Mouse (Mus musculus) midbrain, embryonic 15.5 days (tissue): ENCODE data around the gene Hfm1. TPM values are rescaled to one million over a fixed set of nuclear protein-coding genes. Genes with fewer than 3 reads are reported as not detected.
A peak's percentile ranks its signal among the peaks of the same experiment; 100 is the strongest.

Source experiments
- ATAC-seq: fragments of 200-750 bp; cut with Nextera tagmentation; replicated peaks from 2 replicates; pipeline ENCODE4 v1.8.0; 2017; ENCODE audit warnings: moderate TSS enrichment
- H3K27ac ChIP-seq: fragments of 300-500 bp; sonication (generic); 2 replicates; pipeline ENCODE4 v1.5.1; 2015; ENCODE audit warnings: mild to moderate bottlenecking, inconsistent platforms
- H3K27me3 ChIP-seq: fragments of 300-500 bp; sonication (generic); replicated peaks from 2 replicates; pipeline ENCODE4 v1.6.1; 2015; ENCODE audit warnings: inconsistent platforms
- H3K36me3 ChIP-seq: fragments of 300-500 bp; sonication (generic); replicated peaks from 2 replicates; pipeline ENCODE4 v1.6.1; 2015; ENCODE audit warnings: inconsistent platforms
- H3K4me1 ChIP-seq: fragments of 300-500 bp; sonication (generic); 2 replicates; pipeline ENCODE4 v1.6.1; 2015; ENCODE audit warnings: inconsistent platforms
- H3K4me2 ChIP-seq: fragments of 300-500 bp; sonication (generic); 2 replicates; pipeline ENCODE4 v1.6.1; 2015; ENCODE audit warnings: inconsistent platforms, mild to moderate bottlenecking, moderate library complexity
- H3K4me3 ChIP-seq: fragments of 300-500 bp; sonication (generic); 2 replicates; pipeline ENCODE4 v1.5.1; 2015; ENCODE audit warnings: mild to moderate bottlenecking, inconsistent platforms
- H3K9ac ChIP-seq: fragments of 300-500 bp; sonication (generic); 2 replicates; pipeline ENCODE4 v1.6.1; 2015; ENCODE audit warnings: mild to moderate bottlenecking, inconsistent platforms
- H3K9me3 ChIP-seq: fragments of 300-500 bp; sonication (generic); 2 replicates; pipeline ENCODE4 v1.6.1; 2016; ENCODE audit warnings: inconsistent platforms
- WGBS: fragments of 180-500 bp; shearing (Covaris S2); methylation state at CpG from one replicate; pipeline ENCODE4 v1.1.7; 2015; ENCODE audit warnings: mixed read lengths; 5-methylcytosine and 5-hydroxymethylcytosine counted together
- microRNA-seq: library from miRNA; unstranded; fragments of <30 nt; microRNA quantifications from one replicate; pipeline ENCODE4, GENCODE M21; 2016
- polyA plus RNA-seq: library from polyadenylated mRNA; unstranded; fragments of >200 nt; fragmentation: Nextera tagmentation; extraction: Ambion mirVana; gene quantifications from 2 replicates; pipeline ENCODE4 v1.2.1, GENCODE M21; 2015

Hfm1 gene
- polyA plus RNA-seq, 1 experiment from 2014 or later = 6.9 TPM

- peak; percentile 76 for ATAC-seq
- H3K36me3 ChIP-seq = no peaks in the 10 kb centered on the region
- WGBS = 11% methylated on average over 6 of the region's 6 CpGs
Measured at GRCm38 (mm10) chr5:106791241-106791572, 134.9 kb downstream of the Hfm1 start.

GRCm38 (mm10) chr5:106790496-106791240 is 135.5 kb downstream of the Hfm1 start:
- no peaks in the 10 kb centered on the region for H3K36me3 ChIP-seq
- H3K4me3 ChIP-seq = no peak overlapping the region
- H3K27ac ChIP-seq = no peak overlapping the region
- no peak overlapping the region for H3K9ac ChIP-seq
- no peak overlapping the region for H3K4me2 ChIP-seq
- ATAC-seq = peak; percentile 27
- no peaks in the 10 kb centered on the region for H3K9me3 ChIP-seq
- H3K27me3 ChIP-seq = 0 out of 2 replicates have a peak, but pooled peaks cover 3% of the 10 kb centered on the region
- no peaks in the 10 kb centered on the region for H3K4me1 ChIP-seq
- 47% methylated on average over 5 of the region's 5 CpGs for WGBS

More at GRCm38 (mm10) chr5:106791241-106791572, 134.9 kb downstream of the Hfm1 start:
- H3K9ac ChIP-seq = no peak overlapping the region
- no peaks in the 10 kb centered on the region for H3K9me3 ChIP-seq
- H3K27ac ChIP-seq = no peak overlapping the region
- 0 out of 2 replicates have a peak, but pooled peaks cover 3% of the 10 kb centered on the region for H3K27me3 ChIP-seq
- no peak overlapping the region for H3K4me2 ChIP-seq
- H3K4me3 ChIP-seq = no peak overlapping the region
- H3K4me1 ChIP-seq = no peaks in the 10 kb centered on the region

Small RNA genes lying within 50 kb of the gene (microRNA-seq; reads per million reads assigned to microRNA genes)
- not detected for gene Gm27527

Other genes with a start within 250 kb of the Hfm1 start
- gene Zfp644, start 229.0 kb downstream of the Hfm1 start, polyA plus RNA-seq = 68.1 and 69.6 TPM in 2 replicates
- 48.1 and 49.3 TPM in 2 replicates for gene Cdc7, start 38.0 kb upstream of the Hfm1 start, polyA plus RNA-seq